Mouse (Mus musculus) heart, embryonic 10.5 days (tissue): ENCODE measurements around the gene Mbtps1. TPM values are rescaled to one million over a fixed set of nuclear protein-coding genes. Genes with fewer than 3 reads are reported as not detected.

Experiments used
- DNase-seq: peaks from one replicate; pipeline ENCODE4 v3.0.0-alpha.2; 2017; ENCODE audit warnings: low spot score
- H3K27ac ChIP-seq: fragments of 300-500 bp; sonication (generic); 2 replicates; pipeline ENCODE4 v1.5.1; 2016; ENCODE audit warnings: mild to moderate bottlenecking
- H3K27me3 ChIP-seq: fragments of 300-500 bp; sonication (generic); 2 replicates; pipeline ENCODE4 v1.6.1; 2016; ENCODE audit warnings: mild to moderate bottlenecking; ENCODE audit not compliant: poor library complexity, insufficient read depth, severe bottlenecking
- H3K36me3 ChIP-seq: fragments of 300-500 bp; sonication (generic); 2 replicates; pipeline ENCODE4 v1.6.1; 2016; ENCODE audit warnings: mild to moderate bottlenecking, moderate library complexity
- H3K4me1 ChIP-seq: fragments of 300-500 bp; sonication (generic); 2 replicates; pipeline ENCODE4 v1.6.1; 2016; ENCODE audit warnings: mild to moderate bottlenecking
- H3K4me3 ChIP-seq: fragments of 300-500 bp; sonication (generic); 2 replicates; pipeline ENCODE4 v1.5.1; 2016; ENCODE audit warnings: mild to moderate bottlenecking, moderate library complexity
- H3K9me3 ChIP-seq: fragments of 300-500 bp; sonication (generic); 2 replicates; pipeline ENCODE4 v1.6.1; 2016; ENCODE audit warnings: mild to moderate bottlenecking, moderate library complexity
- WGBS: fragments of 180-500 bp; shearing (Covaris S2); methylation state at CpG from one replicate; pipeline ENCODE4 v1.1.7; 2016; 5-methylcytosine and 5-hydroxymethylcytosine counted together
- polyA plus RNA-seq: library from polyadenylated mRNA; unstranded; fragments of >200 nt; fragmentation: Nextera tagmentation; extraction: Ambion mirVana; gene quantifications from 2 replicates; pipeline ENCODE4 v1.2.1, GENCODE M21; 2016

Gene Mbtps1
- polyA plus RNA-seq = 86.9 and 98.4 TPM in 2 replicates

DNA sequence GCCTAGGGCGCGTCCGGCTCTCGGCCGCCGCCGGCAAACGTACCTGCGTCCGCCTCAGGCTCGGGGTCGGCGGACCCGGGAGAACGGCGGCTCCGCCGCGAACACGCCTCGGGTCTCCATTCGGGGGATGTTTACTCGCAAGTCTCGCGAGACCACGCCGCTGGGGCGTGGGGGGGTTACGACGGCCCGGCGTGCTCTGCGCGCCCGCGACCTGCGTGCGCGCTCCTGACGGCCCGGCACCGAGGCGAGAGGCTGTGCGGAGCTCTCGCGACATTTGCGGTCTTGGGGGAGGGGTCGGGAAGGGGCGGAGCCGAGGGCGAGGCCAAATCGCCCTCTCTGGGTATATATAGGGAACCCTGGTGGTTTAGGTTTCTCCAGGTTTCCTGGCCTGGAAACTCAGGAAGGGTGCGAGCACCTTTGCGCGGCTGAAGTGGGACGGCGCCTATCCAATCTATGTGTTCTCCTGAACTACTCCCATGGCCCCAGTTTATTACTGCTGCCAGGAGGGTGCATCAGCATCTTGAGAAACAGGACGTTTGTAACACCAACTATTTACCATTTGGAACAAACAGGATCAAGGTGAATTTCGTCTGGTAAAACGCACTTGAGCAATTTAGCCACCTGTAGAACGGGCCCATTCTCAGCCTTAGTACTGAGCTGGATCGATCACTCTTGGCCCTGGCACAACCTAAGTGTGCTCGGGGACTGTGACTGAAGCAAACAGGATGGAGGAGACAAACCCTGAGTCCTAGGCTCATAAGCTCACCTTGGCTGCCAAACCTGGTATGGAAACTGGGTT is at the start of gene Mbtps1:
TSS of gene Mbtps1 (minus strand) at position 133 of the 799 bp plus-strand sequence.
- Histone ChIP-seq H3K27me3 (no peaks in the 10 kb centered on the region), H3K4me1 (peaks cover 30% of the 10 kb centered on the region), H3K4me3 (peak within 1 kb of the TSS; percentile 90), H3K27ac (peak within 1 kb of the TSS; percentile 97), H3K9me3 (no peaks in the 10 kb centered on the region), H3K36me3 (peaks cover 26% of the 10 kb centered on the region)
- 6% methylated on average over 63 of the region's 63 CpGs for WGBS
- DNase-seq = peak; percentile 97

- Histone ChIP-seq H3K27ac (no peak overlapping the region), H3K27me3 (no peaks in the 10 kb centered on the region), H3K4me1 (peaks cover 11% of the 10 kb centered on the region), H3K36me3 (peaks cover 17% of the 10 kb centered on the region), H3K4me3 (no peak overlapping the region), H3K9me3 (peaks cover 5% of the 10 kb centered on the region; the same call in 1 of the 2 replicates)
- DNase-seq = no peak
- WGBS = 76% methylated on average over 2 of the region's 2 CpGs
Measured at GRCm38 (mm10) chr8:119606224-119606623, 47.7 kb upstream of the Mbtps1 start.

DNA sequence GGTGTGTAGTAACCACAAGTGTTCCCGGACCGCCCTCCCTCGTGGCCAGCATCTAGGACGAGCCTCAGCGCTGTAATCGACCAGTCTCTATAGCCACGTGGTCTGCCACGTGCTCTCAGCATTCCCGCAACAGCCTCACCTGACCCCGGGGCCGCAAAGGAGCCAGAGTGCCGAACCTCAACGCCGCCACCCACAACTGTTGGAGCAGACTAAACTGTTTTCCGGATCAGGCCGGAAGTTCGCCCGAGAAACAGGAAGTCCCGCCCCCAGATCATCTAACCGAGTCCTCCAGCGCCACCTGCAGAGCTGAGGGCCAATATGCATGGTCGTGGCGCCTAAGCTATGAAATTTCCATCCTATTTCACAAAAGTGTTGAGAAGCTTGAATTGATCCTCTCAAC is 46.5 kb upstream of the Mbtps1 start, which contains the start of gene Taf1c:
TSS of gene Taf1c (minus strand) at position 227 of the 400 bp plus-strand sequence.
- peak; percentile 95 for DNase-seq
- H3K36me3 ChIP-seq = peaks cover 30% of the 10 kb centered on the region
- H3K9me3 ChIP-seq = peaks cover 5% of the 10 kb centered on the region; the same call in 1 of the 2 replicates
- H3K27ac ChIP-seq = peak within 1 kb of the TSS; percentile 72
- WGBS = under 1% methylated on average over 23 of the region's 23 CpGs
- peak within 1 kb of the TSS; percentile 71 for H3K4me3 ChIP-seq
- peaks cover 11% of the 10 kb centered on the region for H3K4me1 ChIP-seq
- no peaks in the 10 kb centered on the region for H3K27me3 ChIP-seq

DNA sequence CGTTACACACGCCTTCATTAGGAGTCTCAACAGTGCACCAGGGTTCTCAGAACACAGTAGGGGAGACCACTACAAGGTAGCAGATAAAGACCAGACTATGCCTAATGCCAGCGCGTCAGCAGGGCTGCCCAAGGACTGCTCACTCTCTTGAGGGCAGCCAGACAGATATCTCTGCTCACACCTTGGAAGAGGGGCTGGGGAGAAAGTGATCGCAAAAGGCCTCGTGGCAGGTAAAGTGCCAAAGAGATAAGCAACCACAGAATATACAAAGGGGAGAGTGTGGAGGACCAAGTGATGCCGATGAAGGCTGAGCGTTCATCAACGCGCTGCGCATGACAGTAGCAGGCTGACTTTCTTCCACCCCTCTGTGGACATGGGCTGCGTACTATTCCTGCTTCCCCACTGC is 45.9 kb upstream of the Mbtps1 start:
- H3K27me3 ChIP-seq = no peaks in the 10 kb centered on the region
- no peak for DNase-seq
- peaks cover 5% of the 10 kb centered on the region; the same call in 1 of the 2 replicates for H3K9me3 ChIP-seq
- peak overlapping the region; percentile 71 for H3K4me3 ChIP-seq
- H3K36me3 ChIP-seq = peaks cover 36% of the 10 kb centered on the region
- H3K4me1 ChIP-seq = peaks cover 11% of the 10 kb centered on the region
- peak overlapping the region; percentile 72 for H3K27ac ChIP-seq
- 21% methylated on average over 12 of the region's 12 CpGs for WGBS

GRCm38 (mm10) chr8:119603771-119604170 is 45.2 kb upstream of the Mbtps1 start:
- 87% methylated on average over 4 of the region's 4 CpGs for WGBS
- DNase-seq = no peak
- H3K36me3 ChIP-seq = peaks cover 42% of the 10 kb centered on the region
- 0 out of 2 replicates have a peak overlapping the region, but pooled peaks have one; percentile 72 for H3K27ac ChIP-seq
- peaks cover 11% of the 10 kb centered on the region for H3K4me1 ChIP-seq
- no peaks in the 10 kb centered on the region for H3K27me3 ChIP-seq
- H3K4me3 ChIP-seq = 0 out of 2 replicates have a peak overlapping the region, but pooled peaks have one; percentile 71
- no peaks in the 10 kb centered on the region for H3K9me3 ChIP-seq

DNA sequence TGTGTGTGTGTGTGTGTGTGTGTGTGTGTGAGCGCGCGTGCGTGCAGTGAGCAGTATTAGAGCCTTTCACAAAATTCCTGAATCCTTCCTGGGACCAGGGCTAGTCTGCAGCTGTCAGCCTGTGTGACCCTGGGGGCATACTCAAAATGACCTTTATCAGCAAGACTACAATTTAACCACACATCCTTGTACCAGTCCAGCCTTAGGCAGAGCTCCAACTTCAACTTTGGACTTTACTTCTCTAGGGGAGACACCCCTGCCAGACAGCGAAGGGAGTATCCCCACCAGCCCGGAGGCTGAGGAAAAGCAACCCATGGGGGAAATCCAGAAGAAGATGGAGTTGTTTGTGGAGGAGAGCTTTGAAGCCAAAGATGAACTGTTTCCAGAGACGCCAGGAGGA is 32.9 kb upstream of the Mbtps1 start:
- 96% methylated on average over 7 of the region's 7 CpGs for WGBS
- no peaks in the 10 kb centered on the region for H3K36me3 ChIP-seq
- H3K27ac ChIP-seq = no peak overlapping the region

DNA sequence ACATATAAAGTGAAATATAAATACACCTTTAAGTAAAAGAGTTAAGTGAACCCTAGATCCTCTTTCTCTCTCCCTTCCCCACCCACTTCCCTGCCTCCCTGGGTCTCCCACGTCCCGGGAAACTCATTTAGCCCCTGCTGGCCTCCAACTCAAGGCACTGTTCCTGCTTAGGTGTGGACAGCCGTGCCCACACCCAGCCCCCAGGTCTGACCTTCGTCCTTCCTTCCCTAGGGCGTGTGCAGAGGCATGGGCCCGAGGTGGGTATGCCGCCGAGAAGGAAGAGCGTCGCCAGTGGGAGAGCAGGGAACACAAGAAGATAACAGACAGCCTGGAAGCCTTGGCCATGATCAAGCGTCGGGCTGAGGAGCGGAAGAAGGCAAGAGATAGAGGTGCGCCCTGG is 31.8 kb upstream of the Mbtps1 start:
- no peak overlapping the region for H3K27ac ChIP-seq
- DNase-seq = no peak
- 59% methylated on average over 14 of the region's 14 CpGs for WGBS

More for the DNA sequence above, 32.9 kb upstream of the Mbtps1 start:
- no peak for DNase-seq
- no peak overlapping the region for H3K4me3 ChIP-seq
- peaks cover 39% of the 10 kb centered on the region for H3K4me1 ChIP-seq
- no peaks in the 10 kb centered on the region for H3K9me3 ChIP-seq
- peaks cover 8% of the 10 kb centered on the region; the same call in 1 of the 2 replicates for H3K27me3 ChIP-seq

GRCm38 (mm10) chr8:119588844-119589243 is 30.3 kb upstream of the Mbtps1 start:
- no peak overlapping the region; the same call in 1 of the 2 replicates for H3K4me3 ChIP-seq
- no peaks in the 10 kb centered on the region for H3K36me3 ChIP-seq
- WGBS = 13% methylated on average over 10 of the region's 10 CpGs
- DNase-seq = peak; percentile 90
- H3K27ac ChIP-seq = peak overlapping the region; percentile 80
- H3K4me1 ChIP-seq = peaks cover 40% of the 10 kb centered on the region
- H3K9me3 ChIP-seq = no peaks in the 10 kb centered on the region
- peaks cover 8% of the 10 kb centered on the region; the same call in 1 of the 2 replicates for H3K27me3 ChIP-seq

More for the DNA sequence above, 31.8 kb upstream of the Mbtps1 start:
- Histone ChIP-seq H3K27me3 (peaks cover 8% of the 10 kb centered on the region; the same call in 1 of the 2 replicates), H3K4me3 (no peak overlapping the region), H3K4me1 (peaks cover 38% of the 10 kb centered on the region), H3K36me3 (no peaks in the 10 kb centered on the region), H3K9me3 (no peaks in the 10 kb centered on the region)

- WGBS = 53% methylated on average over 4 of the region's 4 CpGs
- peak overlapping the region; percentile 80 for H3K27ac ChIP-seq
Measured at GRCm38 (mm10) chr8:119588321-119588720, 29.8 kb upstream of the Mbtps1 start.

DNA sequence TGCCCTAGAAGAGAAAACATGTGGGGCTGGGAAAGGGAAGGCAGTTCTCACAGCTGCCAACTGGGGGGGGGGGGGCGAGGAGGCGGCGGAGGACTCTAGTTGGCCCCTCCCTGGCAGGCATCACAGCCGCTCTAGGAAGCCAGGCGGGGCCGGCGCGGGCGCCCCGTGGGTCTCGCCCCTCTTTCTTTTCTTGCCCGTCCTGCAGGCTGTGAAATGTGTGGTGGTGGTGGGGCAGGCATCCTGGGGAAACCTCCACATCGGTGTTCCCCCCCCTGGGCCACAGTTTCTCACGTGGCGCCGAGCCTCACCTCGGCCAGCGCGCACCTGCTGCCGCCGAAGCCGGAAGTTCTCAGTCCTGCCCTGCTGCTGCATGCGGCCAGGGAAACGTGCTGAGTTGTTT is 27.4 kb upstream of the Mbtps1 start:
- no peaks in the 10 kb centered on the region for H3K36me3 ChIP-seq
- WGBS = 16% methylated on average over 24 of the region's 24 CpGs
- DNase-seq = no peak
- H3K27ac ChIP-seq = peak overlapping the region; percentile 80
- H3K9me3 ChIP-seq = no peaks in the 10 kb centered on the region
- peak overlapping the region; percentile 48 for H3K4me3 ChIP-seq
- H3K27me3 ChIP-seq = no peaks in the 10 kb centered on the region; the same call in 1 of the 2 replicates
- H3K4me1 ChIP-seq = peaks cover 54% of the 10 kb centered on the region

More at GRCm38 (mm10) chr8:119588321-119588720, 29.8 kb upstream of the Mbtps1 start:
- Histone ChIP-seq H3K4me3 (no peak overlapping the region; the same call in 1 of the 2 replicates), H3K36me3 (no peaks in the 10 kb centered on the region), H3K4me1 (peaks cover 39% of the 10 kb centered on the region), H3K27me3 (peaks cover 8% of the 10 kb centered on the region; the same call in 1 of the 2 replicates), H3K9me3 (no peaks in the 10 kb centered on the region)
- DNase-seq = no peak

DNA sequence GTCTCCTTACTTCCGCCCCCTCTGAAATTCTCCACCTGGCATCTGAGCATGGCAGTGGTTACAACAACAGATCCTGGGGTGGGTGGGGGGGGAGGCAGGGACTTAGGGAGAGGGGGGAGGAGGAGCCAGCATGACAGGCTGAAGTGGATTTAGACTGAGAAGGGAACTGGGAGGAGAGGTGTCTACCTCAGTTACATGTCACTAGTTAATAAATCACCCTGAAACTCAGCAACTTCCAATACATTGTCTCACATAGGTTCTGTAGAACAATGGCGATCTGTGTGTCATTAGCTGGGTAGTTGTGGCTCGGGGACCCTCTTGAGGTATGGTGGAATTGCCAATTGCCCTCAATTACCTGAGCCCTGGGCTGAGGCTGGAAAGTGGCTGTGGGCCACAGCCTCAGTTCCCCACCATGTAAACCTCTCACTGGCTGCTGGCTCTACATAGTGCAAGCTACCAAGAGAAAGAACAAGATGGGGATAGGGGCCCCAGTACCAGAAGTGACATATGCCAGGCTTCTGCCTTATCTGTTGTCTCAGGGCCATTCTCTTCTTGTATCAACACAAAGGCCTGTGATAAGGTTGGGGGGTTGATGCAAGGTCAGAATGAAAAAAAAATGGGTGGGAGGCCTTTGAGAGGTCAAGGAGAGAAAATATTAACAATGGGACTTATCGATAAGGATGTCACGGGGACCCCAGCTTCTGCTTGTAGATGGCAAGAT is 22.1 kb upstream of the Mbtps1 start:
- Histone ChIP-seq H3K27ac (peak overlapping the region; percentile 53), H3K36me3 (no peaks in the 10 kb centered on the region), H3K4me3 (no peak overlapping the region; the same call in 1 of the 2 replicates), H3K9me3 (no peaks in the 10 kb centered on the region), H3K4me1 (peaks cover 47% of the 10 kb centered on the region), H3K27me3 (peaks cover 29% of the 10 kb centered on the region)
- DNase-seq = no peak
- WGBS = 53% methylated on average over 5 of the region's 5 CpGs

- Histone ChIP-seq H3K4me3 (no peak overlapping the region), H3K27ac (no peak overlapping the region), H3K4me1 (peaks cover 54% of the 10 kb centered on the region), H3K9me3 (no peaks in the 10 kb centered on the region), H3K27me3 (peaks cover 30% of the 10 kb centered on the region), H3K36me3 (no peaks in the 10 kb centered on the region)
- DNase-seq = no peak
- WGBS = 43% methylated on average over 13 of the region's 13 CpGs
Measured at GRCm38 (mm10) chr8:119579096-119579495, 20.6 kb upstream of the Mbtps1 start.
